Mouse (Mus musculus) c-Kit-positive CD71-positive TER-119-positive erythroid progenitor cells, embryonic 14.5 days (primary cell): ENCODE results near the gene Zc3h18.

Experiments
- DNase-seq: peaks from one replicate; pipeline ENCODE4 v3.0.0-alpha.2; 2013; ENCODE audit warnings: low spot score

The Zc3h18 gene

GRCm38 (mm10) chr8:122437708-122438331, 61.4 kb downstream of the Zc3h18 start:
- DNase-seq, result no peak

GRCm38 (mm10) chr8:122439336-122439735, 62.9 kb downstream of the Zc3h18 start:
- no peak for DNase-seq

- DNase-seq, result no peak
These were observed 64.9 kb downstream of the Zc3h18 start for GRCm38 (mm10) chr8:122441326-122441725.

GRCm38 (mm10) chr8:122442356-122442755, 65.9 kb downstream of the Zc3h18 start:
- no peak for DNase-seq

- no peak for DNase-seq
These were observed 66.4 kb downstream of the Zc3h18 start for GRCm38 (mm10) chr8:122442781-122443180.

GRCm38 (mm10) chr8:122443262-122444006, 67.0 kb downstream of the Zc3h18 start, which contains the start of gene Mvd:
TSS of gene Mvd (minus strand) at chr8:122443422.
- peak; percentile 97 for DNase-seq

GRCm38 (mm10) chr8:122444058-122444748, 67.8 kb downstream of the Zc3h18 start:
- DNase-seq, result peak; percentile 77

GRCm38 (mm10) chr8:122445203-122445602, 68.8 kb downstream of the Zc3h18 start:
- DNase-seq, result no peak

- no peak for DNase-seq
These were observed 74.8 kb downstream of the Zc3h18 start for GRCm38 (mm10) chr8:122451161-122451703.

GRCm38 (mm10) chr8:122452154-122452553, 75.7 kb downstream of the Zc3h18 start:
- DNase-seq, result no peak

- DNase-seq, result no peak
These were observed 78.0 kb downstream of the Zc3h18 start for GRCm38 (mm10) chr8:122454409-122454808.

- DNase-seq, result no peak
These were observed 80.8 kb downstream of the Zc3h18 start for GRCm38 (mm10) chr8:122457171-122457570.

GRCm38 (mm10) chr8:122459218-122459900, 83.0 kb downstream of the Zc3h18 start:
- no peak for DNase-seq

GRCm38 (mm10) chr8:122459990-122460389, 83.6 kb downstream of the Zc3h18 start:
- no peak for DNase-seq

GRCm38 (mm10) chr8:122460524-122461472, 84.4 kb downstream of the Zc3h18 start, which contains the start of gene Snai3:
TSS of gene Snai3 (minus strand) at chr8:122460733.
- no peak for DNase-seq

- no peak for DNase-seq
These were observed 85.2 kb downstream of the Zc3h18 start for GRCm38 (mm10) chr8:122461473-122462148.

GRCm38 (mm10) chr8:122462510-122462909, 86.1 kb downstream of the Zc3h18 start:
- no peak for DNase-seq

GRCm38 (mm10) chr8:122463651-122464640, 87.5 kb downstream of the Zc3h18 start:
- no peak for DNase-seq

- no peak for DNase-seq
These were observed 88.6 kb downstream of the Zc3h18 start for GRCm38 (mm10) chr8:122464985-122465384.
